Comparison of ENCODE assay signal across 16 mouse cellular contexts in genomic region chr3:61738528-61738927, GRCm38 (mm10).
DNase-seq lines count a peak whose midpoint lies in the region; ATAC-seq and TF ChIP-seq lines count a peak whose summit lies in the region.
"Had no signal": no experiment of that assay in that cellular context is flagged by ENCODE, and none has a peak within 500 bp of the region (broad histone marks: within the 10 kb centered on the region; RNA-seq: fewer than 3 reads in every experiment).

No protein-coding gene starts in this region.

- H3K27ac ChIP-seq in embryonic facial prominence, embryonic 11.5 days (replicated peaks; ENCODE audit: low read depth, low read length): no peak overlapping the region
- H3K27ac ChIP-seq in embryonic facial prominence, embryonic 10.5 days (replicated peaks): no peak overlapping the region
- no peak overlapping the region for H3K27ac ChIP-seq in hindbrain, embryonic 15.5 days (replicated peaks)
- H3K27ac ChIP-seq in liver, postnatal 0 days (ENCODE audit: low read depth): no peak overlapping the region
- H3K27ac ChIP-seq: embryonic facial prominence, embryonic 15.5 days; limb, embryonic 15.5 days had no signal

- H3K27me3 ChIP-seq in embryonic facial prominence, embryonic 11.5 days (ENCODE audit: control insufficient read depth, insufficient read depth, low read length): no peaks in the 10 kb centered on the region
- no peaks in the 10 kb centered on the region for H3K27me3 ChIP-seq in embryonic facial prominence, embryonic 10.5 days (replicated peaks; ENCODE audit: low read depth, poor library complexity, severe bottlenecking)
- H3K27me3 ChIP-seq in hindbrain, embryonic 15.5 days: no peaks in the 10 kb centered on the region
- H3K27me3 ChIP-seq in liver, postnatal 0 days (ENCODE audit: insufficient read depth, low read length): no peaks in the 10 kb centered on the region
- H3K27me3 ChIP-seq: embryonic facial prominence, embryonic 15.5 days; limb, embryonic 15.5 days had no signal

- H3K4me2 ChIP-seq in embryonic facial prominence, embryonic 11.5 days (ENCODE audit: low read depth, low read length): no peak overlapping the region
- H3K4me2 ChIP-seq in hindbrain, embryonic 15.5 days: no peak overlapping the region
- no peak overlapping the region for H3K4me2 ChIP-seq in liver, postnatal 0 days (ENCODE audit: low read depth, low read length)
- H3K4me2 ChIP-seq: embryonic facial prominence, embryonic 15.5 days; limb, embryonic 15.5 days had no signal

- no peak for TF ChIP-seq EP300 in liver, postnatal 0 days (IDR thresholded peaks at IDR 0.05; ENCODE audit: low read depth)

- H3K9ac ChIP-seq in embryonic facial prominence, embryonic 11.5 days (replicated peaks; ENCODE audit: low read length): no peak overlapping the region
- H3K9ac ChIP-seq in hindbrain, embryonic 15.5 days: no peak overlapping the region
- no peak overlapping the region for H3K9ac ChIP-seq in liver, postnatal 0 days (replicated peaks)
- H3K9ac ChIP-seq: embryonic facial prominence, embryonic 15.5 days; limb, embryonic 15.5 days had no signal

- no peaks in the 10 kb centered on the region for H3K4me1 ChIP-seq in embryonic facial prominence, embryonic 11.5 days (ENCODE audit: control insufficient read depth, insufficient read depth, low read length)
- no peaks in the 10 kb centered on the region for H3K4me1 ChIP-seq in embryonic facial prominence, embryonic 10.5 days
- no peaks in the 10 kb centered on the region for H3K4me1 ChIP-seq in hindbrain, embryonic 15.5 days (replicated peaks)
- no peaks in the 10 kb centered on the region for H3K4me1 ChIP-seq in liver, postnatal 0 days (ENCODE audit: insufficient read depth)
- H3K4me1 ChIP-seq: embryonic facial prominence, embryonic 15.5 days; limb, embryonic 15.5 days had no signal

- no peak for DNase-seq in embryonic facial prominence, embryonic 11.5 days (ENCODE audit: low spot score)
- no peak for DNase-seq in embryonic facial prominence, embryonic 10.5 days (ENCODE audit: low spot score)
- peak; percentile 5 to 32 for DNase-seq in left cerebral cortex, postnatal 25 days (ENCODE audit: low spot score in 2 of 2)
- DNase-seq in left cerebral cortex, postnatal 10 days (ENCODE audit: extremely low spot score in 1 of 2, low spot score in 2 of 2): no peak
- DNase-seq in brain, adult 2 months (ENCODE audit: low read depth, low spot score): peak; percentile 71
- no peak for DNase-seq in spleen, adult 18-20 months
- no peak for DNase-seq in liver, postnatal 0 days
- DNase-seq: adrenal gland, adult 2 months; cerebellum, adult 11-12 months; gastrocnemius, postnatal 36 days; kidney, adult 2 months; kidney, postnatal 14 days; lung, adult 18-20 months had no signal

- TF ChIP-seq CTCF in liver, postnatal 0 days (IDR thresholded peaks at IDR 0.05; ENCODE audit: low read depth): no peak

- no peaks in the 10 kb centered on the region for H3K36me3 ChIP-seq in embryonic facial prominence, embryonic 11.5 days (replicated peaks; ENCODE audit: control insufficient read depth, insufficient read depth, low read depth, low read length)
- H3K36me3 ChIP-seq in embryonic facial prominence, embryonic 10.5 days (replicated peaks): no peaks in the 10 kb centered on the region
- no peaks in the 10 kb centered on the region for H3K36me3 ChIP-seq in hindbrain, embryonic 15.5 days
- no peaks in the 10 kb centered on the region for H3K36me3 ChIP-seq in liver, postnatal 0 days (replicated peaks; ENCODE audit: insufficient read depth, low read length)
- H3K36me3 ChIP-seq: embryonic facial prominence, embryonic 15.5 days; limb, embryonic 15.5 days had no signal

- ATAC-seq in embryonic facial prominence, embryonic 11.5 days (replicated peaks; ENCODE audit: insufficient number of reproducible peaks, low FRiP score, low TSS enrichment, low read depth): 0 out of 2 replicates have a peak, but pooled peaks have one; percentile 23
- ATAC-seq in hindbrain, embryonic 15.5 days (ENCODE audit: low FRiP score, low read depth): peak; percentile 30; the same call in 1 of the 2 replicates
- ATAC-seq in liver, postnatal 0 days: no peak

- 81% methylated on average over 1 of the region's 1 CpGs for WGBS in embryonic facial prominence, embryonic 11.5 days
- WGBS in embryonic facial prominence, embryonic 10.5 days: 79% methylated on average over 1 of the region's 1 CpGs
- WGBS in hindbrain, embryonic 15.5 days: 58% methylated on average over 1 of the region's 1 CpGs
- 56% methylated on average over 1 of the region's 1 CpGs for WGBS in liver, postnatal 0 days (ENCODE audit: insufficient replicate concordance)

- no peaks in the 10 kb centered on the region for H3K9me3 ChIP-seq in embryonic facial prominence, embryonic 11.5 days (replicated peaks; ENCODE audit: control insufficient read depth, low read length)
- no peaks in the 10 kb centered on the region for H3K9me3 ChIP-seq in embryonic facial prominence, embryonic 10.5 days
- no peaks in the 10 kb centered on the region for H3K9me3 ChIP-seq in hindbrain, embryonic 15.5 days
- no peaks in the 10 kb centered on the region for H3K9me3 ChIP-seq in liver, postnatal 0 days (ENCODE audit: low read length)
- H3K9me3 ChIP-seq: embryonic facial prominence, embryonic 15.5 days; limb, embryonic 15.5 days had no signal

- intact Hi-C loops in left cerebral cortex, postnatal 25 days (cut with DNase I): no loop called here
- intact Hi-C loops in left cerebral cortex, postnatal 10 days (cut with DNase I): no loop called here

- H3K4me3 ChIP-seq in embryonic facial prominence, embryonic 11.5 days (ENCODE audit: low read depth, low read length): no peak overlapping the region
- H3K4me3 ChIP-seq in embryonic facial prominence, embryonic 10.5 days: no peak overlapping the region
- no peak overlapping the region for H3K4me3 ChIP-seq in hindbrain, embryonic 15.5 days
- H3K4me3 ChIP-seq in liver, postnatal 0 days (ENCODE audit: low read depth, low read length): no peak overlapping the region
- H3K4me3 ChIP-seq: embryonic facial prominence, embryonic 15.5 days; limb, embryonic 15.5 days had no signal

Comparison
In these comparisons a context has a peak if more than half of its experiments do, and no peak if none do; other contexts are left out.
1. DNase-seq: peak in left cerebral cortex, postnatal 25 days (2 of 2) and brain, adult 2 months (single experiment); none in embryonic facial prominence, embryonic 11.5 days (single experiment), embryonic facial prominence, embryonic 10.5 days (single experiment), left cerebral cortex, postnatal 10 days (0 of 2), spleen, adult 18-20 months (0 of 2) and liver, postnatal 0 days (single experiment).